Mouse (Mus musculus): ENCODE measurements around the gene Rfxap. TPM values are rescaled to one million over a fixed set of nuclear protein-coding genes. Genes with fewer than 3 reads are reported as not detected.

Gene Rfxap
- 110 and 135 TPM in 2 replicates for polyA plus RNA-seq (2012)

GRCm38 (mm10) chr3:54807666-54808217, at the start of gene Rfxap:
Gene Rfxap (minus strand): TSS chr3:54807791.

GRCm38 (mm10) chr3:54755145-54756041, 52.2 kb downstream of the Rfxap start, which contains the start of gene Smad9:
Gene Smad9 (plus strand): TSS chr3:54755582.

Other genes with a start within 250 kb of the Rfxap start
- 6.5 and 7.8 TPM in 2 replicates for gene Supt20, start 115.0 kb downstream of the Rfxap start, polyA plus RNA-seq (2012)
- gene Gm21958, start 93.4 kb downstream of the Rfxap start, polyA plus RNA-seq (2012) = not detected in 2 replicates
- 47.2 and 61.3 TPM in 2 replicates for gene Exosc8, start 72.4 kb downstream of the Rfxap start, polyA plus RNA-seq (2012)
- 2.8 and 3.3 TPM in 2 replicates for gene Alg5, start 72.3 kb downstream of the Rfxap start, polyA plus RNA-seq (2012)
- gene Smad9, start 52.2 kb downstream of the Rfxap start, polyA plus RNA-seq (2012) = not detected in 2 replicates
- not detected in 2 replicates for gene Sertm1, start 108.1 kb upstream of the Rfxap start, polyA plus RNA-seq (2012)
- not detected in 2 replicates for gene Ccna1, start 247.7 kb upstream of the Rfxap start, polyA plus RNA-seq (2012)